Mouse (Mus musculus) myocyte (in vitro differentiated cells): ENCODE measurements at regions not wholly inside any gene's neighbourhood (a gene's known extent, or its start where the extent isn't known, plus 50 kb on each side); places are given as distances from the start of the nearest gene placed in this dataset.

ENCODE experiments used
- CEBPB ChIP-seq: IDR thresholded peaks from 2 replicates; pipeline ENCODE4 v1.6.1; 2011; ENCODE audit warnings: mild to moderate bottlenecking, moderate library complexity; ENCODE audit not compliant: poor library complexity, insufficient read depth, severe bottlenecking
- E2F4 ChIP-seq: IDR thresholded peaks from one replicate; pipeline ENCODE4 v1.6.1; 2011; ENCODE audit warnings: mild to moderate bottlenecking, control low read depth, moderate library complexity; ENCODE audit not compliant: insufficient read depth
- MAX ChIP-seq: IDR thresholded peaks from one replicate; pipeline ENCODE4 v1.6.1; 2011; ENCODE audit warnings: low read depth, mild to moderate bottlenecking, control low read depth
- POLR2A ChIP-seq: IDR thresholded peaks from one replicate; pipeline ENCODE4 v1.6.1; 2011; ENCODE audit warnings: low read depth, mild to moderate bottlenecking, control low read depth, moderate library complexity; ENCODE audit not compliant: insufficient read length
- POLR2AphosphoS2 ChIP-seq: IDR thresholded peaks from one replicate; pipeline ENCODE4 v1.6.1; 2011; ENCODE audit warnings: low read depth, control low read depth; ENCODE audit not compliant: insufficient read length
- REST ChIP-seq: IDR thresholded peaks from one replicate; pipeline ENCODE4 v1.6.1; 2011; ENCODE audit warnings: mild to moderate bottlenecking, control low read depth, moderate library complexity; ENCODE audit not compliant: insufficient read depth, insufficient read length
- SRF ChIP-seq: IDR thresholded peaks from one replicate; pipeline ENCODE4 v1.6.1; 2011; ENCODE audit warnings: low read depth; ENCODE audit not compliant: control insufficient read depth, insufficient read length
- TCF12 ChIP-seq: IDR thresholded peaks from one replicate; pipeline ENCODE4 v1.6.1; 2011; ENCODE audit warnings: mild to moderate bottlenecking, control low read depth; ENCODE audit not compliant: poor library complexity, insufficient read depth, severe bottlenecking
- TCF3 ChIP-seq: IDR thresholded peaks from one replicate; pipeline ENCODE4 v1.6.1; 2011; ENCODE audit warnings: low read depth, control low read depth; ENCODE audit not compliant: insufficient read length
- USF1 ChIP-seq: IDR thresholded peaks from one replicate; pipeline ENCODE4 v1.6.1; 2011; ENCODE audit warnings: low read depth, mild to moderate bottlenecking, control low read depth, moderate library complexity

- no peak for TF ChIP-seq USF1
- TF ChIP-seq POLR2A, result no peak
- no peak for TF ChIP-seq E2F4
- TF ChIP-seq POLR2AphosphoS2, result no peak
- TF ChIP-seq MAX, result no peak
- no peak for TF ChIP-seq CEBPB
- TF ChIP-seq REST, result no peak
- TF ChIP-seq SRF, result no peak
- TF ChIP-seq TCF12, result no peak
- no peak for TF ChIP-seq TCF3
These were observed 2912.1 kb upstream of the Gm7489 start for GRCm38 (mm10) chr15:50972593-50972992.
